Mouse (Mus musculus) G1E (cell line): Measurements from ENCODE around the gene Dlgap1.

Source experiments
- CTCF ChIP-seq: IDR thresholded peaks from 2 replicates; pipeline ENCODE4 v1.5.1; 2012; ENCODE audit warnings: low read depth, low read length, inconsistent platforms, mixed read lengths
- GATA1 ChIP-seq: IDR thresholded peaks from 2 replicates; pipeline ENCODE4 v1.6.1; 2012; ENCODE audit warnings: borderline replicate concordance, low read length, inconsistent platforms, mixed read lengths
- GATA2 ChIP-seq: IDR thresholded peaks from 2 replicates; pipeline ENCODE4 v1.6.1; 2012; ENCODE audit warnings: low read depth, low read length, inconsistent platforms, borderline replicate concordance
- POLR2AphosphoS5 ChIP-seq: IDR thresholded peaks from 2 replicates; pipeline ENCODE4 v1.6.1; 2012; ENCODE audit warnings: low read depth, low read length, inconsistent platforms; ENCODE audit not compliant: insufficient replicate concordance
- TAL1 ChIP-seq: conservative IDR thresholded peaks from 2 replicates; pipeline ENCODE4 v1.6.1; 2012; ENCODE audit warnings: low read depth, low read length, inconsistent platforms, mixed read lengths

DNA sequence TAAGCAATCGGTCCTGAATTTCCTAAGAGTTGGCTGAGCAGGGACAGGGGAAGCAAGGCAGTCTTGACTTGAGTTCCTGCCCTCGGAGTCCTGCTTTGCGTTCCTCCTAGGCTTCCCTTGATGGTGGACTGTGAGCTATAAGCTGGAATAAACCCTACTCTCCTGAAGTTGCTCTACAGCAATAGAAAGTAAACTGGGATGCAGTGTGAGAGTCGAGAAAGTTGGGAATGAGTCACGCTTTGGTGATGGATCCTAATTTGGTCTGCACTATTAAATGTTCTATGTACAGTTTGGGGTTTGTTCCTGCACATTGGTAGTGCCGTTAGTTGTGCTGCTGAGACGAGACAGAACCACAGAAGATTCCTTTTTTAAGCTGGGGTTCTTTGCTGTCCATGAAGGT, 348.9 kb downstream of the Dlgap1 start:
- TF ChIP-seq CTCF (no peak), GATA2 (no peak), GATA1 (no peak), POLR2AphosphoS5 (no peak), TAL1 (no peak)
